Mouse (Mus musculus): Measurements from ENCODE around the gene Hnrnph3.
A peak's percentile ranks its signal among the peaks of the same experiment; 100 is the strongest.

Hnrnph3 gene

GRCm38 (mm10) chr10:62980039-62980954, 43.7 kb downstream of the Hnrnph3 start, which contains the start of gene Rufy2:
Gene Rufy2 (plus strand): TSS chr10:62980223.
- peak; percentile 95 for DNase-seq

GRCm38 (mm10) chr10:62979667-62980038, 44.4 kb downstream of the Hnrnph3 start:
- DNase-seq: no peak

DNA sequence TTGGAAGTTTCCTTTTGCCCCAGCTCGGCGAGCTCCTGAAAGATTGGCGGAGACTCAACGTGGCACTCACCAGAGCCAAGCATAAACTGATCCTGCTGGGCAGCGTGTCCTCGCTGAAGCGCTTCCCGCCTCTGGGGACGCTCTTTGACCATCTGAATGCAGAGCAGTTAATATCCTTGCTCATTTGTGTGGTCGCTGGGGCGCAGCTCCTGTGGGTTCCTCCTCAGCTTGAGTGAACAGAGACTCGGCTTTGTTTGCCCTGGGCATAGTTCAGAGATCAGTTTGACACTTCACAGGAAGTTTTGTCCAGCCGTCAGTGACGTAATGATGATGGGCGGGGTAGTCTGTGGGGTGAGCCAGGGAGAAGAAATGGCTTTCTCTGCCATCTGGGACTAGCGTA, 52.2 kb downstream of the Hnrnph3 start:
- DNase-seq: peak; percentile 23

GRCm38 (mm10) chr10:62966291-62966690, 57.7 kb downstream of the Hnrnph3 start:
- DNase-seq: no peak

- DNase-seq: no peak
Measured at GRCm38 (mm10) chr10:62965796-62966195, 58.2 kb downstream of the Hnrnph3 start.
